Mouse (Mus musculus): Measurements from ENCODE around the gene Ipo11. TPM values are rescaled to one million over a fixed set of nuclear protein-coding genes. Genes with fewer than 3 reads are reported as not detected.

The Ipo11 gene
- total RNA-seq, 2 experiments from 2014 or later: 20.8 to 22.2 TPM

DNA sequence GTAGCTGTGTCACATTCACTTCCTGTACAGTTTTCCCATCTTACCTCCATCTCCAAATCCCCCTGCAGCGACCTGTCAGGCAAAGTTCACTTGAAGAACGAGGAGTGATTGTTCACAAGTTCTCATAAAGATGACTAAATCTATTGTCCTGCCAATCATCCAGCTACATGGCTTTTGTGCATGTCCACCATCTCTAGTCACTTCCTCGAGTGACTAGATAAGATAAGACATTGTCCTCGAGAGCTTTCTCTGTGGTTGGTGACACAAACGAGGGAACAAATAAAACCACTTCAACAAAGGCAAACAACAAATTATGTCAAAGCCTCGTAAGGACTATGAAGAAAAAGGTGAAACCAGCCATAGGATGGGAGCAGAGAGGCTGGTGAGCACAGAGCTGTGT, 191.6 kb downstream of the Ipo11 start:
- no peak for DNase-seq (ENCODE audit: low spot score)
- intact Hi-C loops (cut with DNase I): no loop called here

Other genes starting within 250 kb of the Ipo11 start
- 1 to 10 TPM; 7.3 to 7.6 TPM for gene Dimt1, start 10.2 kb upstream of the Ipo11 start, total RNA-seq (2021)
- 10 to 100 TPM; 32.4 to 35.8 TPM for gene Kif2a, start 85.2 kb upstream of the Ipo11 start, total RNA-seq (2021)